Mouse (Mus musculus): ENCODE measurements around the gene Paox. TPM values are rescaled to one million over a fixed set of nuclear protein-coding genes. Genes with fewer than 3 reads are reported as not detected.

The Paox gene
- 15.7 and 21.7 TPM in 2 replicates for polyA plus RNA-seq (2016; fragmentation: Nextera tagmentation; extraction: Ambion mirVana)

- WGBS, result 5% methylated on average over 23 of the region's 23 CpGs
- Histone ChIP-seq H3K9me3 (no peaks in the 10 kb centered on the region), H3K27ac (peak within 1 kb of the TSS; percentile 94), H3K36me3 (peaks cover 23% of the 10 kb centered on the region), H3K27me3 (ENCODE audit: insufficient read depth, poor library complexity, severe bottlenecking) (no peaks in the 10 kb centered on the region), H3K4me3 (peak within 1 kb of the TSS; percentile 83), H3K4me1 (replicated peaks) (peaks cover 14% of the 10 kb centered on the region)
- peak; percentile 25 for DNase-seq (ENCODE audit: low spot score)
Measured at GRCm38 (mm10) chr7:140115583-140116328, at the start of gene Paox. Paox (plus strand) TSS chr7:140115799.

- H3K4me1 ChIP-seq (replicated peaks), result peaks cover 34% of the 10 kb centered on the region
- 72% methylated on average over 6 of the region's 6 CpGs for WGBS
- no peak overlapping the region for H3K27ac ChIP-seq
- H3K9me3 ChIP-seq, result no peaks in the 10 kb centered on the region
- H3K36me3 ChIP-seq, result no peaks in the 10 kb centered on the region
- peaks cover 86% of the 10 kb centered on the region for H3K27me3 ChIP-seq (ENCODE audit: insufficient read depth, poor library complexity, severe bottlenecking)
- no peak for DNase-seq (ENCODE audit: low spot score)
- H3K4me3 ChIP-seq, result no peak overlapping the region
Measured at GRCm38 (mm10) chr7:140067397-140067796, 48.2 kb upstream of the Paox start.

GRCm38 (mm10) chr7:140070042-140070711 is 45.4 kb upstream of the Paox start:
- H3K4me1 ChIP-seq (replicated peaks), result peaks cover 11% of the 10 kb centered on the region
- DNase-seq (ENCODE audit: low spot score), result peak; percentile 47
- H3K27ac ChIP-seq, result peak overlapping the region; percentile 78
- 31% methylated on average over 39 of the region's 39 CpGs for WGBS
- no peaks in the 10 kb centered on the region for H3K36me3 ChIP-seq
- H3K9me3 ChIP-seq, result no peaks in the 10 kb centered on the region
- peaks cover 66% of the 10 kb centered on the region for H3K27me3 ChIP-seq (ENCODE audit: insufficient read depth, poor library complexity, severe bottlenecking)
- peak overlapping the region; percentile 45 for H3K4me3 ChIP-seq

DNA sequence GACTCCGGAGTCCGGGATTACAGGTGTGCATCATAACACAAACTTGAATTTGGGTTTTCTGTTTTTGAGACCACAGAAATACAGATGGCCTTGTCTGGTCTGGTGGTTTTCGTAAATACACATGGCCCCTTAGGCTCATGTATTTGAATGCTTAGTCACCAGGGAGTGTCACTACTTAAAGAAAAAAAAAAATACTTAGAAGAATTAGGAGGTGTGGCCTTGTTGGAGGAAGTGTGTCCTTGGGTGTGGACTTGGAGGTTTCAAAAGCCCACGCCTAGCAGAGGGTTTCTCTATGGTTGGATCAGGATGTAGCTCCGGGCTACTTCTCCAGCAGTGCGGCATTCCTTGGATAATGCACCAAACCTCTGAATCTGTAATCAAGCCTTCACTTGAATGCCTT is 37.9 kb upstream of the Paox start:
- peaks cover 42% of the 10 kb centered on the region for H3K27me3 ChIP-seq (ENCODE audit: insufficient read depth, poor library complexity, severe bottlenecking)
- H3K27ac ChIP-seq, result no peak overlapping the region
- H3K4me1 ChIP-seq (replicated peaks), result peaks cover 28% of the 10 kb centered on the region
- WGBS, result 80% methylated on average over 6 of the region's 6 CpGs
- DNase-seq (ENCODE audit: low spot score), result no peak
- no peak overlapping the region for H3K4me3 ChIP-seq
- H3K9me3 ChIP-seq, result no peaks in the 10 kb centered on the region
- H3K36me3 ChIP-seq, result no peaks in the 10 kb centered on the region

DNA sequence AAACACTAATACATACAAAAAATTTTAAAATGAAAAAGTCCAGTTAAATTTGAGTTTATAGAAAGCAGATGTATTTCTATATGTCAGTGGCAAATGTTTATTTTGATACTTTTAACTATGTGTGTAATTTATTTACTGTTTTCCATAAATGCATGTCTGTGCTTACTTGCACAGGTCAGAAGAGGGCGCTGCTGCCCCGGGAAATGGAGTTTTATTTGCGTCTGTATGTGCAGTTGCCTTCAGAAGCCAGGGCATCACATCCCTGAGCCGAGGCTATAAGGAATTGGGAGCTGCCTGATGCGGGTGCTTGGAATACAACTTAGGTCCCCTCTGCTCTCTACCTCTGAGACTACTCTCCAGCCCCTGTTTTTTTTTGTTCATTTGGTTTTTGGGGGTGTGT is 36.9 kb upstream of the Paox start:
- Histone ChIP-seq H3K9me3 (no peaks in the 10 kb centered on the region), H3K27ac (no peak overlapping the region), H3K27me3 (ENCODE audit: insufficient read depth, poor library complexity, severe bottlenecking) (peaks cover 43% of the 10 kb centered on the region), H3K4me1 (replicated peaks) (peaks cover 32% of the 10 kb centered on the region), H3K36me3 (no peaks in the 10 kb centered on the region), H3K4me3 (no peak overlapping the region)
- DNase-seq (ENCODE audit: low spot score), result peak; percentile 74
- 7% methylated on average over 5 of the region's 5 CpGs for WGBS

DNA sequence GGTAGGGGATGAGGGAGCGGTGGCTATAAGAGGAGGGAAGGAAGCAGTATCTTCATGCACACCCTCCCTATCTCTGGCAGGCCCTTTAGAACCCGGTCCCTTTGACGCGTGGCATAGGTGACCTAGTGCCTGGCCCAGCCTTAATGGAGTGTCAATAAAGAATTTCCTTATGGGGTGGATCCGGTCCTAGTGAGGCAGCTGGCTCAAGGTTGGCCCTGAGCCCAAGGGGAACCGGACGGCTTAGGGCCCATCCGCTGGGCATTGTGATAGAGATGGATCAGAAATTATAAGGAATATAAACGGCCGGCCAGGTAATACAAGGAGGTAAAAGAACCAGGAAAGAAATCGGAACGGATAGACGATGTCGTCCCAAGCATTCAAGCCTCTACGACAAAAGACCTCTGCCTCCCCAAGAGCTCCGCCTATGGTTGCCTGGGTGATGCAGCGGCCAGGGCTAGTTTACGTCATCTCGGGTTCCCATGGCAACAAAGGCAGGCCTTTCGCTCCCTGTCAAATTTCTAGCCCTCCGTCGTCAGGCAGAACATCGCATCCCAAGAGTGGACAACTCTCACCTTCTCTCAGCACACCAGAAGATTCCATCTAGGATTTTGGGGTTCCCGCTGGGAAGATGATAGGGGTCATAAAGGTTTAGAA is 35.0 kb upstream of the Paox start:
- Histone ChIP-seq H3K27ac (peak overlapping the region; percentile 82), H3K4me1 (replicated peaks) (peaks cover 32% of the 10 kb centered on the region), H3K9me3 (no peaks in the 10 kb centered on the region), H3K27me3 (ENCODE audit: insufficient read depth, poor library complexity, severe bottlenecking) (peaks cover 43% of the 10 kb centered on the region), H3K36me3 (no peaks in the 10 kb centered on the region), H3K4me3 (peak overlapping the region; percentile 48)
- peak; percentile 91 for DNase-seq (ENCODE audit: low spot score)
- WGBS, result 3% methylated on average over 24 of the region's 24 CpGs

GRCm38 (mm10) chr7:140081408-140082241 is 34.0 kb upstream of the Paox start:
- peak; percentile 10 for DNase-seq (ENCODE audit: low spot score)
- H3K27ac ChIP-seq, result peak overlapping the region; percentile 56; the same call in 1 of the 2 replicates
- H3K36me3 ChIP-seq, result no peaks in the 10 kb centered on the region
- H3K4me3 ChIP-seq, result peak overlapping the region; percentile 48
- H3K9me3 ChIP-seq, result no peaks in the 10 kb centered on the region
- peaks cover 43% of the 10 kb centered on the region for H3K27me3 ChIP-seq (ENCODE audit: insufficient read depth, poor library complexity, severe bottlenecking)
- peaks cover 32% of the 10 kb centered on the region for H3K4me1 ChIP-seq (replicated peaks)
- WGBS, result 16% methylated on average over 20 of the region's 20 CpGs

- WGBS, result 5% methylated on average over 18 of the region's 18 CpGs
- peaks cover 43% of the 10 kb centered on the region for H3K27me3 ChIP-seq (ENCODE audit: insufficient read depth, poor library complexity, severe bottlenecking)
- peak within 1 kb of the TSS; percentile 48 for H3K4me3 ChIP-seq
- H3K36me3 ChIP-seq, result no peaks in the 10 kb centered on the region
- peak within 1 kb of the TSS; percentile 56; the same call in 1 of the 2 replicates for H3K27ac ChIP-seq
- peaks cover 32% of the 10 kb centered on the region for H3K4me1 ChIP-seq (replicated peaks)
- peak; percentile 82 for DNase-seq (ENCODE audit: low spot score)
- no peaks in the 10 kb centered on the region for H3K9me3 ChIP-seq
Measured at GRCm38 (mm10) chr7:140082242-140082678, 33.3 kb upstream of the Paox start, which contains the start of gene Caly. Caly (minus strand) TSS chr7:140082548.

DNA sequence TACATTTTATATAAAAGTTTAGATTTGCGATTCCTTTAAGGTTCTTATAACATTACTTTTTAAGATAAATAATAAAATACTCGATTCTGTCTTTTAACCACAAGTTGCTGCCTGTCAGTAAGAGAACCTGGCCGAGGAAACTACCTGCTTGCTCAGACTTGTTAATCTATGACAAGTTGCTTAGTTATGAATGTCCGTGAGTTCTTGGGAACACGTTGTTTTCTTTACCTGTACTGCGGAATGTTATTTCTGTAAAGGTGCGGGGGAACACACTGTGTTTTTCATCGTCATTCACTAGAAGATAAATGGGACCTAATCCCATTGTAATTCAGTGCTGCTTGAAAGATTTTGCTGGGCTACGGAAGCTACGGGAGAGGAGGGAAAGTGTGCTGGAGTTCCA is 25.0 kb upstream of the Paox start:
- 83% methylated on average over 10 of the region's 10 CpGs for WGBS
- Histone ChIP-seq H3K4me3 (no peak overlapping the region), H3K27me3 (ENCODE audit: insufficient read depth, poor library complexity, severe bottlenecking) (no peaks in the 10 kb centered on the region), H3K4me1 (replicated peaks) (0 out of 2 replicates have a peak, but pooled peaks cover 4% of the 10 kb centered on the region), H3K36me3 (no peaks in the 10 kb centered on the region), H3K9me3 (no peaks in the 10 kb centered on the region), H3K27ac (no peak overlapping the region)
- no peak for DNase-seq (ENCODE audit: low spot score)

GRCm38 (mm10) chr7:140092924-140093528 is 22.6 kb upstream of the Paox start, which contains the start of gene Prap1:
Prap1 (plus strand) TSS chr7:140093395.
- no peak for DNase-seq (ENCODE audit: low spot score)
- Histone ChIP-seq H3K4me3 (no peak within 1 kb of the TSS), H3K36me3 (no peaks in the 10 kb centered on the region), H3K27ac (no peak within 1 kb of the TSS), H3K9me3 (no peaks in the 10 kb centered on the region), H3K27me3 (ENCODE audit: insufficient read depth, poor library complexity, severe bottlenecking) (no peaks in the 10 kb centered on the region), H3K4me1 (replicated peaks) (0 out of 2 replicates have a peak, but pooled peaks cover 4% of the 10 kb centered on the region)
- 70% methylated on average over 5 of the region's 5 CpGs for WGBS

DNA sequence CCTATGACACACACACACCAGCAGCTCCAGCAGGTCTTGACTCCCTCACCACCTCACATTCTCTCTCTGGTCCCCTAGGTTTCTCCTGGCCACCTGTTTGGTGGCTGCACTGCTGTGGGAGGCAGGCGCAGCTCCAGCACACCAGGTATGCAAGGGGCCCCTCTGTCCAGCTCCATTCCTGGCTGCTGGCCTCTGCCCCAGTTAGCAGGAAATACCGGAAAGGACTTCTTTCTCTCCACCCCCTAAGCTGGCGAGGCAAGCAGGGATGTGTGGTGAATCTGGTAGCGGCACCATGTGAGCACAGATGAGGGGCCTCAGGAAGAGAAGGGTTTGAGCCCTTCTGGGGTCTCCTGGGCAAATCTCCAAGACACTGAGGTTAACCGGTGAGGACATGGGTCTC is 20.6 kb upstream of the Paox start:
- no peaks in the 10 kb centered on the region for H3K9me3 ChIP-seq
- H3K4me3 ChIP-seq, result no peak overlapping the region
- no peak overlapping the region for H3K27ac ChIP-seq
- 0 out of 2 replicates have a peak, but pooled peaks cover 4% of the 10 kb centered on the region for H3K4me1 ChIP-seq (replicated peaks)
- no peaks in the 10 kb centered on the region for H3K36me3 ChIP-seq
- 0 out of 2 replicates have a peak, but pooled peaks cover 2% of the 10 kb centered on the region for H3K27me3 ChIP-seq (ENCODE audit: insufficient read depth, poor library complexity, severe bottlenecking)
- no peak for DNase-seq (ENCODE audit: low spot score)
- WGBS, result 67% methylated on average over 5 of the region's 5 CpGs
